Mouse (Mus musculus) megakaryocyte, embryonic 14.5 days (primary cell): ENCODE results near the gene Gm44973.

Source experiments
- FLI1 ChIP-seq: IDR thresholded peaks from 2 replicates; pipeline ENCODE4 v1.6.1; 2012; ENCODE audit warnings: low read length, inconsistent platforms, mixed read lengths
- GATA1 ChIP-seq: IDR thresholded peaks from 3 replicates; pipeline ENCODE4 v1.6.1; 2012; ENCODE audit warnings: mixed read lengths, low read length, inconsistent platforms, borderline replicate concordance

DNA sequence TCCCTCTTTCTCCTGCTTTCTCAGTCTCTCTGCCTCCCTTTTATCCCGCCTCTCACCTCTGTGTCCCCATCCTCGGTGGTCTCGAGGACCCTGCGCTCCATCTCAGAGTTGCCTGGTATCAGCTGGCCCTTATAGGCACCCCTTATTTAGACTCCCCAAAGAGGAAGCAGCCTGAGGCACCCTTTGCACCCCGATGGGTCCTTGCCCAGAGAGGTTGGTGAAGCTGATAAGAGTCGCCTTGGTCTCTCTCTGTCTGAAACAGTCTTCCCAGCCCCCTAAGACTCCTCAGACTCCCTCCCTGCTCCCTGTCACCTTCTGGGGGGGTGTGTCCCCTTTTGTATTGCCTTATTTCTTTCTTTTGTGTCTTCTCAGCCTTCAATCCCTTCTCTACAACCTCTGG, 44.2 kb upstream of the Gm44973 start, which contains the start of gene Sbk3:
- TF ChIP-seq GATA1 (no peak), FLI1 (no peak)
